Mouse (Mus musculus) left cerebral cortex, postnatal 4 days (tissue): ENCODE data around the gene Cd9. TPM values are rescaled to one million over a fixed set of nuclear protein-coding genes. Genes with fewer than 3 reads are reported as not detected.
A peak's percentile ranks its signal among the peaks of the same experiment; 100 is the strongest.

Experiments used
- DNase-seq: peaks from one replicate; pipeline ENCODE4 v3.0.0-alpha.2; 2022
- intact Hi-C: fragments of 180-260 bp; cut with DNase I; formaldehyde crosslinking; loops from one replicate; pipeline ENCODE4 v1.15.1; 2025
- total RNA-seq, 2 experiments: library from RNA; stranded (reverse); gene quantifications; 2 replicates each; pipeline ENCODE4 v1.2.3; 2021

Gene Cd9
- total RNA-seq, 2 experiments from 2014 or later, result 53.1 to 56.4 TPM

DNA sequence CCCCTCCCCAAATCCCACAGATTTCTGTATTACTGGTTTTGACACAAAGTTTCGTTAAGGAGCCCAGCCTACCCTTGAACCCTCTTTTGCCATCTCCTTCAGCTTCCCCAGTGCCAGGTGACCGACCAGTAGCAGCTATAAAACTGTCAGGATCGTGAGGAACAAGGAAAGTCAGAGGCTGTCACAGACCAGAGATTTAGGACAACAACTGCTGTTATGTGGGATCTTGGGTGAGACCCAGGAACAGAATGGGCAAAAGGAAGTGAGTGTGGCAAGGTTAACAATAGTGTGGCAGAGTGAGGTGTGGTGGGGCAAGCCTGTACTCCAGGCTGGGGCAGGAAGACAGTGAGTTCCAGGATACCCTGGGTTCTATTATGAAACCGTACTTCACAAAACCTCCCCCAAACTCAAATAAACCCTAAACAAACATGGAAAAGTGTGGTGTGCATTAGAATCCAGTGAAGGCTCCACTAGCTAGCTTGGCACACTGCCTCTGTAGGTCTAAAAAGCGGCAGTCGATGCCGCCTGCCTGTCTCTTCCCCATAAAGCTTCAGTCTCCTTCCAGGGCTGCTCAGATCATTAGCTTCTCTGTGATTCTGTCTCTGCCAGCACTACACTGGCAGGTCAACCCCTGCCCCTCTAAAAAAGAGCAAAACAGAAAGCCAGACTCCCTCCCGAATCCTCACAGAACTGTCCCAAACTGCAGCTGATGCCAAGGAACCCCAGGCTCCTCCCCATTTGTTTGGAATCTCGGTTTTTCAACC, 17.6 kb downstream of the Cd9 start:
- intact Hi-C loops, result no loop called here
- no peak for DNase-seq

DNA sequence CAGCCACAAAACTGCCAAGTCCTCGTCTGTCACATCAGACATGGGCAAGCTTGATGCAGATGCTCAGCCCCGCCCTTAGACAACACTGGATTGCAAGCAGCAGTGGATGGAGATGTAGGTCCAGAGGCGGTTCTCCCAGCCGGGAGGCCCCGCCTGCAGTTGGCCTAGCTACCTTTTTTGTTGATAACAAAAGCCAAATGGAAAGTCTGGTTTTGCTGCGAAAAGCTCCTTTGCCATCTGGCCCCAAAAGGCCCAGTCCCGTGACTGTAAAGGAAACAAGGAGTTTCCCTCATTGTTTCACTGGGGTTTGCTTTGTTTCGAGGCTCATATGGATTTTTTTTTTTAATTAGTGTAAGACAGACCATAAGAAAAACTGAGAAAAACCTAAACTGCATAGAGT, 18.5 kb downstream of the Cd9 start:
- DNase-seq, result no peak
- intact Hi-C loops, result no loop called here

DNA sequence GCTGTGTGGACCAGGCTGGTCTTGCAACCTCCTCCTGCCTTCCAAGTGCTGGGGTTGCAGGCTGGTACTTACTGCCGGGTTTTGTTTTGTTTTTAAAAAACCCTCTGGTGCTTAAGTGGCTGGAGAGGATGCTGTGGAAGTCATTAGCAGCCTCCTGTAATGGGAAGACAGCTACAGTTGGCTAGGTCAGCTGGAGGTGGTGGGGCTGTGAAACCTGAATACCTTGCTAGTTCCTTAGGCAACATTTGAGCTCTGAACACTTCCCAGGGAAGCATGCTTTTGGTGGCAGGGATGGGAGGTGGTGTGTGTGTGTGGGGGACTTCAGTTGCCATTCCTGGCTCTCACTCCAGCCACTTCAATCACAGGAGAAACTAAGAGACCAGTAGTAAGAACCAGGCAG, 19.4 kb downstream of the Cd9 start:
- intact Hi-C loops, result no loop called here
- DNase-seq, result no peak

GRCm38 (mm10) chr6:125473939-125474338, 20.7 kb downstream of the Cd9 start:
- intact Hi-C loops, result no loop called here
- DNase-seq, result no peak

DNA sequence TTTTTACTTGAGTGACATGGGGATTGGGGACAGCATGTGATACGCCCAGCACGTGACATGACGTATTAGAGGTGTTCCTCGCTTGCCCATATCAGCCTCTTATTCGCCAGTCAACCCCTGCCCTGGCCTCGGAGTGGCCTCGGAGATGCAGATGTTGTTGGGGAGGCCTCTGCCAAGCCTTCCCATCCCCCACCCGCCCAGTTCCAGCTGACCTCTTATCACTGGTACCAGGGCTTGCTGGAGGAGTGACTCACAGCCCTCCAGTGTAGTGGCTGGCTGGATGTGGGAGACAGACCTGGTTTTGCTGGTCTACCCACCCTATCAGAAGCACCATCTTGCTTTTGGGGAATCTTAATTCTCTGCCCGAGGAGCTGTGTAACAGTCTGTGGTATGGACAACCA, 21.3 kb downstream of the Cd9 start:
- intact Hi-C loops, result no loop called here
- DNase-seq, result no peak

- intact Hi-C loops, result no loop called here
- DNase-seq, result no peak
These were observed 22.7 kb downstream of the Cd9 start for GRCm38 (mm10) chr6:125471921-125472320.

DNA sequence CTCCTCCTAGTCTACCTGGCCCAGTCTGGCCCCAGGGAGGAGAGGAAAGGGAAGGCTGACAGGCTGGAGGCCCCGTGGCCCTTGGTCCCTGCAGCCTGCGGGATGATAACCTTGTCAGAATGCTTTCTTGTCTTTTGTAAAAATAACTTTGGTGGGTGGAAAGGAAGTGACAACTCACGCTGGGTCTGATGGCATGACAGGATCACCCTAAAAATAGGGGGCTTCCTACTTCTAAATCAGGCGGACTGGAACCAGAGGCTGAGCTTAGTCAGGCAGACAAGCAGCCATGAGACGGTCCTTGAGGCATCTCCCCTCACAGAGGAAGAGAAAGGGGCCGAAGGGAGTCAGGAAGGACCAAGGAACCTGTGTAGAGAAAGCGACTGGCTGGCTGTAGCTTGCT, 23.3 kb downstream of the Cd9 start:
- DNase-seq, result no peak
- intact Hi-C loops, result no loop called here

DNA sequence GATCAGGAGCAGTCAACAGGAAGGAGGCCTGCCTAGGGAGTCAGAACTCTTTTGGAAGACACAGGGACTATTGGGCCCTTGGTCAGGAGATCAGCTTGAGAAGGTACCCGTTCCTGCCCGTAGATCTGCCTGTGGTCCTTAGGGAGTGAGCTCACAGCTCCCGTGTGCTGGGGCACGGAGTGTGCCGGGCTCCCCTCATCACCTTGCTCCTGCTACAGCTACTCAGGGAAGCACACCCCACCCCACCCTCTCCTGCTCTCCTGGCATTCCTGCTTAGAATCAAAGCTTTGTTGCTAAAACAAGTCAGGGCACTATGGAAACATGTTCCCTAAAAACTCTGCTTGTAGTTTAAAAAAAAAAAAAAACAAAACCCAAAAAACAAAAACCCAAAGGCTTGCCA, 24.0 kb downstream of the Cd9 start:
- intact Hi-C loops, result no loop called here
- DNase-seq, result no peak

DNA sequence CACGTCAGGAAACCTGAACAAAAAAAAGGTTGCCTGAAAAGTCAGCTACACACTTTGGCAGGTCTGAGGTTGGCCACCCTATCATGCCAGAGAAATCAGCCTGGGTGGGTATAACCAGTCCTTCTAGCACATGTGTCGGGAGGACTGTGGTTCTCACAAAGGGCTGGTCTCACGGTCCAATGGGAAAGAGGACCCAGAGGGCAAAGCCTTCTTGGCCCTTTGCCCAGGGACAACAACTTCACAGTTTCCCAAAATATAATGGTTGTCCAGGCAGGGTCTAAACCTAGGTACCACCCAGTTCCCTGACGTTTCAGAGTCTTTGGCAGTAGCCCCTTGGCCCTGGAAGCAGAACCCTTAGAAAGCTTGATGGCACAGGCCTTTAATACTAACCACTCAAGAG, 25.4 kb downstream of the Cd9 start:
- intact Hi-C loops, result no loop called here
- DNase-seq, result no peak

DNA sequence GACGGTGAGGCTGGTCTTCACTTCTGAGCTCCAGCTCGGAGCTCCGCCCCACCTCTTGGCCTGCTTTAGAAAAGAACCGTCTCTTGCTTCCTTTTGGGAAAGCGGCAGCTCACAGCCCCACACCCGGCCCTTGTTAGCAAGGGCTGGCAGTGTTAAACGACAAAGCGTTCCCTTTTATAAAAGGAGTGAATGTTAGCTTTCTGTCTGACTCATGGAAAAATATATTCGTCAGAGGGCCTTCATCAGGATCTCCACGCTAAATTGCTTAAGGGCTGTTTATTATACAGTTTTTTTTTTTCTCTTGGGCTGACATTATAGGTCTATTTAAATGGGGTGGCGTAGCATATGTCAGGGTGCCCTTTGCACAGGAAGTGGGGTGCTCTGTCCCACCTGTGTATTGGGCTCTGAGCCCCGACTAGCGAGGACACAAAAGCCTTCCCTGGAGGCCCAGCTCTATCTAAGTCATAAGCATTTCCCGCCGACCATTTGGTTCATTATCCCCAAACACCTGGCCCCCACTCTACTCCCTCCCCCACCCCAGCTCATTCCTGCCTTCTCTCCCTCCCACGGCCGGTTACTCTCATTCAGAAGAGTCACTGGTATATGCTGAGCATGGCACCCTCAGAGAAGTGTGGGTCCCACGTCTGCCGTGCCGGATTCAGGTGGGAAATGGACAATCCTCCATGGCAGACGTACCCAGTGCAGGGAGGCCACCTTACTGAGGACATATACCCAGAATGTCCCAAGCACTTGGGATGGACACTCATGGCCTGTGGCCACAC, 26.2 kb downstream of the Cd9 start:
- no peak for DNase-seq
- intact Hi-C loops, result no loop called here

GRCm38 (mm10) chr6:125467301-125467715, 27.3 kb downstream of the Cd9 start:
- intact Hi-C loops, result no loop called here
- peak; percentile 91 for DNase-seq

- no peak for DNase-seq
- intact Hi-C loops, result no loop called here
These were observed 32.3 kb downstream of the Cd9 start for GRCm38 (mm10) chr6:125462312-125462711.

DNA sequence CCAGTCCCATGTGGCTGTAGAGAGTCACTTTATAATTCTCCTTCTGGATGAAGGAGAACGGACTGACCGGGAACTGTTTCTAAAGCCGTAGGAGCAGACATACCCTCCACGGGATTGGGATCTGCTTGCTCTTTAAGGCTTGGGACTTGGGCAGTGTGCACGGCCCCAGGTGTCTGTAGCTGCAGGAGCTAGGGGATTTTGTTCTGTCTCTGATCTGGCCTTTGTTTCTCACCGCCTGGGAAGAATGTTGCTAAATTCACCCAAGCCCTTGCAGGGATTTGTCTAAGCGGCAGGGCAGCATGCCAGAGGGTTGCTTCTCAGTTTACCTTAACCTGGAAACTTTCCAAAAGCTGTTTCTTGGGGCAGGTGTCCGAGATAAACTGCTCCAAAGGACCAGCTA, 32.8 kb downstream of the Cd9 start:
- intact Hi-C loops, result no loop called here
- DNase-seq, result no peak

DNA sequence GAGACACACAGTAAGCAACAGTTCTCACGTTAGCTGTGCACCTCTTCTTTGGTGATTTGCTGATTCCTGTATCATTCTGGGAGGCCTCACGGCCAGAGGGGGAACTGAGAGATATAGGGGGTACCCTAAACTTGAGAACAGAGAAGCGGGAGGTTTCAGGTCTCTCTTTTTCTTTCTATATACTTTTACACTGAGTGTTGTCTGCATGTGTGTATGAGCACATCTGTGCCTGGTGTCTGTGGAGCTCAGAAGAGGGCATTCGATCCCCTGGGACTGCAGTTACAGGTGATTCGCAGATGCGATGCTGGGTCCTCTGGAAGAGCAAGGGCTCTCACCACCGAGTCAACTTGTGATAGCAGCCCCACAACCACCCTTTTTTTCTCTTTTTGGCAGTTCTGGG, 33.3 kb downstream of the Cd9 start:
- intact Hi-C loops, result no loop called here
- no peak for DNase-seq

- no peak for DNase-seq
- intact Hi-C loops, result no loop called here
These were observed 34.0 kb downstream of the Cd9 start for GRCm38 (mm10) chr6:125460589-125460988.

DNA sequence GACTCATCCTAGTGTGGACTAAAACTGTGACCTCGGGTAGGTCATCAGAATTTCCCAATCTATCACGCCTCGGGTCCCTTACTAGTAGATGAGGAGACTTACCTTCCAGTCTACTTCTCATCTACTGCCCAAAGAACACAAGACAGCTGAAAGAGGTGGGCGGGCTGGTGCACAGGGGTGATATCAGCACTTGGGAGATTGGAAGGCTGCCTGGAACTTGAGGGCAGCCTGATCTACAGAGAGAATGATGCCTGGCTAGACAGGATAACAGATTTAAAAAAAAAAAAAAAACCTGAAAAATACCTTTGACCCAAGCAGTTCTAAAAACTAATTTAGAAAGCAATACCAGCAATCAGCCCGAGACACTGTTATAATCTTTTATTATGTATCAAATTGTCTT, 34.7 kb downstream of the Cd9 start:
- DNase-seq, result no peak
- intact Hi-C loops, result no loop called here

- intact Hi-C loops, result no loop called here
- peak; percentile 36 for DNase-seq
These were observed 38.6 kb downstream of the Cd9 start for GRCm38 (mm10) chr6:125455806-125456520.

DNA sequence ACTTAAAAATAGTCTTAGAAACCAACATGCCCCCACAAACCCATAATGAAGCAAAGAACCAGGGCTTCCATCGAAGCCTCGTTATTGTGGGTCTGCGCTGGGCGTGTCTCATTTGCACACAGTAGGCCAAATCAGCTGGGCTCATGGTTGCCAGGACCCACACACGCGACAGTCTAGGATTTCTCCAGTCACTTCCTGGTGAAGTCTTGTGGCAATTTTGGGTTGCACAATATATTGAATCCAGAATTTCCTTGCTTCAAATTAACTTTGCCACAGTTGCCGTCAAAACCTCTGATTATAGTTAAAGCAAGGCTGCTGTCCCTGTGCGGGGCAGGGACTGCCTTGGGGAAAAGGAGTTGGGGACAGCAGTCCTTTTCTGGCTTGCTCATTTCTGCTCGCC, 39.9 kb downstream of the Cd9 start:
- DNase-seq, result no peak
- intact Hi-C loops, result no loop called here

DNA sequence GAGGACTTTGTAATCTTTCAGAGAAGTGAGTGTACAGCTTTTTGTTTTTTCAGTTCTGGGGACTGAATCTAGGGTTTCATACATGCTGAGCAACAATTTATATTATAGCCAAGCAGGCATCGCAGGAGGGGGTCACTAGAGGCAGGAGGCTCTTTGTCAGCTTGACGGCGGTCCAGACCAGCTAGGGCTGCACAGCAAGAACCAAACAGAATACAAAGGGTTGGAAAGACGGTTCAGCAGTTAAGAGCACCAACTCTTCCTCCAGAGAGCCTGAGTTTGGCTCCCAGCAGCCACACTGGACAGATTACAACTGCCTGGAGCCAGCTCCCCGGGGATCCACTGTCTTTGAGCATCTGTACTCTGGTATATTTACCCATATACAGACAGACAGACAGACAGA, 40.3 kb downstream of the Cd9 start:
- intact Hi-C loops, result no loop called here

DNA sequence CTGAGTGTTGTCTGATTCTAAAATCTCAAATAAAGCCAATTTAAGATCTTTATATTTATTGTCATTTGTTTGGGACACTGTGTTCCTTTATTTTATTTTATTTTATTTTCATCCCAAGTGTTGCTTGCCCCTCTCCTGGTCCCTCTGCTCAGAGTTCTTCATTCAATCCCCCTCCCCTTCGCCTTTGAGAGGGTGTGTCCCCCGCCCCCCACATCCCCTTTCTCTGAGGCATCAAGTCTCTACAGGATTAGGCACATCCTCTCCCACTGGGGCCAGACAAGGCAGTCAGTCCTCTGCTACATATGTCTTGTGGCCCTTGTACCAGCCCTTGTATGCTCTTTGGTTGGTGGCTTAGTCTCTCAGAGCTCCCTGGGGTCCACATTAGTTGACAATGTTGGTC, 46.9 kb downstream of the Cd9 start:
- DNase-seq, result no peak
- intact Hi-C loops, result no loop called here

More for the DNA sequence above, 40.3 kb downstream of the Cd9 start:
- no peak for DNase-seq

DNA sequence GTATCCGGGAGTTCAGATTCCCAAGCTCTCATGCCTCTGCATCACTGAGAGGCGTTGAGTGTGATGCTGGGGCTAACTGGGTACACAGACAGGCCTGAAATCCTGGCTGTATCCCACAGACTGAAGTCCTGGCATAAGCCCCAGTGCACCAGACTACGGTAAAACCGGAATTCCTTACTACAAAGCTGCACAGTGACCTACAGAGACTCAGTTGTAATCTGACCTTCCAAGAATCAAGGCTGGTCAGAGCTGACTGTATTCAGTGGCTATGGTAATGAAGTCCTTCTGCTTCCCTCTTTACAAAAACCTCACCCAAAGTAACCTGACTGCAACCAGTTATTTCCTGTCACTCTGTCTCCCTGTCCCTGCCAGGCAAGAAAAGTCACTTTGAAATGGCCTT, 47.4 kb downstream of the Cd9 start:
- no peak for DNase-seq
- intact Hi-C loops, result no loop called here

DNA sequence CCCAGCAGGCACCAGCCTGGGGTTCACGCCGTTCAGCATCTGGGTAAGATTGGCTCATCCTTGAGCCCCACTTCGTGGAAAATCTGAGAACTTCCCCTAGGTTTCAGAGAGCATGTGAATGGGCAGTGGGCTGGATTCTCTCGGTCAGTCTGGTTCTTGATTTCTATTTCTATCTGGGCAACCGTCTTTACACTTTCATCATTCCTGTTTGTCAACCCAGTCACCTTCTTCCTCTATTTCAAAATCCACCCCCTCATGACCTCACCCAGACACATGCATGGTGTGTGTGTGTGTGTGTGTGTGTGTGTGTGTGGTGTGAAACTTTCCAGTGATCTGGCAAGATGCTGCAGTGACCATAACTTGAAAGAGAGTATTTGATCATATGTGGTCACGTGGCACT, 49.2 kb downstream of the Cd9 start:
- DNase-seq, result no peak
- intact Hi-C loops, result no loop called here
